In genomic region chr5:105575839-105576238, GRCm38 (mm10) we compare ENCODE assay signal across 12 mouse cellular contexts. TPM values are rescaled to one million over a fixed set of nuclear protein-coding genes. Genes with fewer than 3 reads are reported as not detected.
A peak's percentile ranks its signal among the peaks of the same experiment; 100 is the strongest.
DNase-seq lines count a peak whose midpoint lies in the region; ATAC-seq and TF ChIP-seq lines count a peak whose summit lies in the region.
"Had no signal": no experiment of that assay in that cellular context is flagged by ENCODE, and none has a peak within 500 bp of the region (broad histone marks: within the 10 kb centered on the region; RNA-seq: fewer than 3 reads in every experiment).

No protein-coding gene starts in this region.

- H3K27me3 ChIP-seq in hindbrain, postnatal 0 days (ENCODE audit: insufficient read depth, low read length) = no peaks in the 10 kb centered on the region
- no peaks in the 10 kb centered on the region for H3K27me3 ChIP-seq in hindbrain, embryonic 13.5 days
- no peaks in the 10 kb centered on the region for H3K27me3 ChIP-seq in embryonic facial prominence, embryonic 10.5 days (replicated peaks; ENCODE audit: low read depth, poor library complexity, severe bottlenecking)

- no peak overlapping the region for H3K4me3 ChIP-seq in hindbrain, postnatal 0 days (ENCODE audit: low read length)
- H3K4me3 ChIP-seq in hindbrain, embryonic 13.5 days = no peak overlapping the region
- no peak overlapping the region for H3K4me3 ChIP-seq in embryonic facial prominence, embryonic 10.5 days

- no peak for DNase-seq in hindbrain, postnatal 0 days (ENCODE audit: low spot score)
- peak; percentile 70 for DNase-seq in c-Kit-positive CD71-positive TER-119-negative erythroid progenitor cells, embryonic 14.5 days (ENCODE audit: low read depth)
- DNase-seq in embryonic facial prominence, embryonic 10.5 days (ENCODE audit: low spot score) = peak; percentile 27
- no peak for DNase-seq in Muller cell, postnatal 12 days (ENCODE audit: inconsistent ontology term)
- no peak for DNase-seq in lung, postnatal 4 days
- DNase-seq: adrenal gland, postnatal 10 days; kidney, adult 18-20 months; thymus, postnatal 4 days had no signal

- H3K36me3 ChIP-seq in hindbrain, postnatal 0 days (ENCODE audit: insufficient read depth, low read length) = no peaks in the 10 kb centered on the region
- peaks cover 12% of the 10 kb centered on the region for H3K36me3 ChIP-seq in hindbrain, embryonic 13.5 days
- peaks cover 8% of the 10 kb centered on the region; the same call in 1 of the 2 replicates for H3K36me3 ChIP-seq in embryonic facial prominence, embryonic 10.5 days (replicated peaks)

- no peak for TF ChIP-seq CTCF in hindbrain, postnatal 0 days (IDR thresholded peaks at IDR 0.05; ENCODE audit: low read depth)

- H3K4me1 ChIP-seq in hindbrain, postnatal 0 days (ENCODE audit: insufficient read depth, low read length) = no peaks in the 10 kb centered on the region
- 0 out of 2 replicates have a peak, but pooled peaks cover 5% of the 10 kb centered on the region for H3K4me1 ChIP-seq in hindbrain, embryonic 13.5 days (replicated peaks)
- H3K4me1 ChIP-seq in embryonic facial prominence, embryonic 10.5 days = peaks cover 9% of the 10 kb centered on the region

- 56% methylated on average over 6 of the region's 6 CpGs for WGBS in hindbrain, postnatal 0 days
- WGBS in hindbrain, embryonic 13.5 days = 73% methylated on average over 6 of the region's 6 CpGs
- WGBS in embryonic facial prominence, embryonic 10.5 days = 73% methylated on average over 6 of the region's 6 CpGs

- H3K9ac ChIP-seq in hindbrain, postnatal 0 days (replicated peaks; ENCODE audit: low read length) = no peak overlapping the region
- no peak overlapping the region for H3K9ac ChIP-seq in hindbrain, embryonic 13.5 days

- peak; percentile 38; the same call in 1 of the 2 replicates for ATAC-seq in hindbrain, postnatal 0 days
- ATAC-seq in hindbrain, embryonic 13.5 days (ENCODE audit: low FRiP score) = no peak
- peak; percentile 92 for ATAC-seq in megakaryocyte progenitor cell, adult 5-6 weeks (replicated peaks; ENCODE audit: poor library complexity)
- no peak for ATAC-seq in monocyte, adult 5-6 weeks (replicated peaks; ENCODE audit: insufficient number of reproducible peaks, low FRiP score, low TSS enrichment, poor library complexity, severe bottlenecking)
- ATAC-seq: lung, postnatal 0 days had no signal

- H3K9me3 ChIP-seq in hindbrain, postnatal 0 days (ENCODE audit: low read length) = no peaks in the 10 kb centered on the region
- H3K9me3 ChIP-seq in hindbrain, embryonic 13.5 days = no peaks in the 10 kb centered on the region
- H3K9me3 ChIP-seq in embryonic facial prominence, embryonic 10.5 days = no peaks in the 10 kb centered on the region

- no peak overlapping the region for H3K4me2 ChIP-seq in hindbrain, postnatal 0 days (ENCODE audit: low read depth, low read length)
- no peak overlapping the region for H3K4me2 ChIP-seq in hindbrain, embryonic 13.5 days

- H3K27ac ChIP-seq in hindbrain, postnatal 0 days = no peak overlapping the region
- no peak overlapping the region for H3K27ac ChIP-seq in hindbrain, embryonic 13.5 days
- no peak overlapping the region for H3K27ac ChIP-seq in embryonic facial prominence, embryonic 10.5 days (replicated peaks)

RNA-seq across cellular contexts. Expression of gene Lrrc8c, which starts 56.7 kb away (rescaled TPM):
- 11.0 and 11.6 TPM in 2 replicates for total RNA-seq in hindbrain, postnatal 0 days (2014; rRNA removed)
- 10.7 and 11.6 TPM in 2 replicates for polyA plus RNA-seq in hindbrain, postnatal 0 days (2015; fragmentation: Nextera tagmentation; extraction: Ambion mirVana)
- polyA plus RNA-seq in hindbrain, embryonic 13.5 days (2015; fragmentation: Nextera tagmentation; extraction: Ambion mirVana) = 11.8 and 14.0 TPM in 2 replicates
- 10.8 and 12.6 TPM in 2 replicates for polyA plus RNA-seq in embryonic facial prominence, embryonic 10.5 days (2016; fragmentation: Nextera tagmentation; extraction: Ambion mirVana)
- total RNA-seq in megakaryocyte progenitor cell, adult 5-6 weeks (2015) = 27.6 and 35.9 TPM in 2 replicates
- total RNA-seq in megakaryocyte progenitor cell, adult 5-6 weeks (2017) = 5.5 and 7.4 TPM in 2 replicates
- total RNA-seq in monocyte, adult 5-6 weeks (2017) = 18.1 to 49.5 TPM (median 38.9 TPM) in 3 replicates

Comparison
In these comparisons a context has a peak if more than half of its experiments do, and no peak if none do; other contexts are left out.
1. ATAC-seq: peak in hindbrain, postnatal 0 days (single experiment) and megakaryocyte progenitor cell, adult 5-6 weeks (single experiment); none in hindbrain, embryonic 13.5 days (single experiment) and monocyte, adult 5-6 weeks (single experiment).
2. DNase-seq: peak in c-Kit-positive CD71-positive TER-119-negative erythroid progenitor cells, embryonic 14.5 days (single experiment) and embryonic facial prominence, embryonic 10.5 days (single experiment); none in hindbrain, postnatal 0 days (single experiment), Muller cell, postnatal 12 days (single experiment) and lung, postnatal 4 days (0 of 2).